Mouse (Mus musculus) liver, embryonic 14.5 days (tissue): ENCODE results near the gene Slc35d3.

Experiments used
- CTCF ChIP-seq: IDR thresholded peaks from 2 replicates; pipeline ENCODE4 v1.5.1; 2016; ENCODE audit warnings: antibody characterized with exemption, low read depth, control low read depth
- EP300 ChIP-seq: IDR thresholded peaks from 2 replicates; pipeline ENCODE4 v1.6.1; 2016; ENCODE audit warnings: antibody characterized with exemption, low read depth

DNA sequence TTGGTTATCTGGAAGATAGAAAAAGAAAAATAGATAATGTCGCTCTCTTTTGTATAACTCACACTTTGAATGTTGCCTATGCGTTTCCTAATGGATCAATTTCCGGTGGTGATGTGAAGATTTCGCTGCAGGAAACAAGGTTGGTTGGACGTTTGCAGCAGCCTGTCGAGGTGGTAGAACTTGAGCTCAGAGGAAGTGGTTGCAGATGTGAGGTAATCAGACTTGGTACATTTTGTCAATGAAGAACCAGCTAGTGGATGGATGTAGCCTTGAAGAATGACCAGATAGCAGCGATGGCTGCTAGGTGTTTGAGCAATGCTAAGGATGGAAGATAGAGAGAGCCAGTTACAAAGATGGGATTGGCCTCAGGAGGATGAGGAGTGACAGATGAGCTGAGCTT lies 46.5 kb downstream of the Slc35d3 start:
- TF ChIP-seq CTCF, result no peak
- no peak for TF ChIP-seq EP300
